Mouse (Mus musculus): ENCODE measurements around the gene Espnl. TPM values are rescaled to one million over a fixed set of nuclear protein-coding genes. Genes with fewer than 3 reads are reported as not detected.

Espnl gene
- 0.40 and 0.55 TPM in 2 replicates for polyA plus RNA-seq (2012)

DNA sequence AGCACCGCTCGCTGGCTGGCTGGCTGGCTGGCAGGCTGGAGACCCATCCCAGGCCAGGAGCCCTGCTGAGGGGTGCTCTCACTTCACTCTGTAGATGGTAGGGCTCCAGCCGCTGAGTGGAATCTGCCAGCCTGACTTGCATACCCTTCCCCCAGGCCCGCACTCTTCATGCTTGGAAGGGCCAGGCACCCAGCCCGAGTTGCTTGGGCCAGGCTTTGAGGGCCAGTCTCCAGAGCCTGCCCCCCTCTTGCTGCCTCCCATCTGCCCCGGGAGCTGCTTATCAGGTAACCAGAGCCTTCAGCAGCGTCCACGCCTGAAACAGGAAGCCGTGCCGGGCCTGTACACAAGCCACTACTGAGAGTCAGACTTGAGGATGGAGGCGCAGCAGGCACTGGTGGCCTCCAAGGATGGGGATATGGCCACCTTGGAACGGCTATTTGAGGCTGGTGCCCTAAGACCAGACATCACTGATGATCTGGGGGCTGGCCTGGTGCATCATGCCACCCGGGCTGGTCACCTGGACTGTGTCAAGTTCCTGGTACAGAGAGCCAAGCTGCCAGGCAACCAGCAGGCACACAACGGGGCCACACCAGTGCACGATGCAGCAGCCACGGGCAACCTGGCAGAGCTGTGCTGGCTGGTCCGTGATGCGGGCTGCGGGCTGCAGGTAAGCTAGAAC lies at the start of gene Espnl:
TSS of gene Espnl (plus strand) at position 316 of the 679 bp plus-strand sequence.

DNA sequence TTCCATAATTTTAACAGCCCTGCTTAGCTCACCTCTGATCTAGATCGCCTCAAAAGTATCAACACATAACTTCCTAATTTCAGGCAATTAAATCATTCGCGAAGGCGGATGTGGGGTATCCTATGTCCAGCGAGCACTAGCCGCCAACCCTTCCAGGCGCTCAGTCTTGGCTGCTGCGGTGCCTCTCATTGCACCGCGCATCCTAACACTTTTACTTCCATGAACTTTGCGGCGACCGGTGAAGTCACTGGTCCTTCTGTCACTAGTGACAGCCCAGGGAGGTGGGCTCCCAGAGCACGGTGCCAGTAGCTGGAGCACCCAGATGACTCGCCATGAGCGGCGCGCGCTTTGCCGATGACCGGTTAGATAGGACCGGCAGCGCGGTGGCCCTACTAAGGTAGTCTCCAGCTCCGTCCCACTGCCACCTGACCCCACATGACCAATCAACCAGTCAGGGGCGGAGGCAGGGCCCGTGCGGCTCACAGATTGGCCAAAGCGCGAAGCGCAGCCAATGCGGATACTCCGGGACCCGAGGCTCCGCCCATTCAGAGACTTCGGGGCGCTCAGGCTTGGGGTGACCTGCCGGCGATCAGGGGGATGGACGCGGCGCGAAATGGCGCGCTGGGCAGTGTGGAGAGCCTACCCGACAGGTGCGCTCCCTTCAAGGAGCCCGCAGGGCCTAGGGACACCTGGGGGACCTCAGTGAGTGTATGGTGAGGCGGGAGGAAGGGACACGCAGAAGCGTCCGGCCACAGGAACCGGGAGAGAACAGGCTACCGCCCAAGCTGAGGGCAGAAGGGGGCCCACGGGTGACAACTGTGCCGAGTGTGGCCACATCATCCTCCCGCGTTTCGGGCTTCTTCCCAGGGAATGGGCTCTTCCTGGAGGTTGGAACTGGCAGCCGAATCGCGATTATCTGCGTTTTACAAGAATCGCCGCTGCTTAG lies 23.8 kb upstream of the Espnl start, which contains the start of gene Scly:
TSS of gene Scly (plus strand) at position 540 of the 946 bp plus-strand sequence.

DNA sequence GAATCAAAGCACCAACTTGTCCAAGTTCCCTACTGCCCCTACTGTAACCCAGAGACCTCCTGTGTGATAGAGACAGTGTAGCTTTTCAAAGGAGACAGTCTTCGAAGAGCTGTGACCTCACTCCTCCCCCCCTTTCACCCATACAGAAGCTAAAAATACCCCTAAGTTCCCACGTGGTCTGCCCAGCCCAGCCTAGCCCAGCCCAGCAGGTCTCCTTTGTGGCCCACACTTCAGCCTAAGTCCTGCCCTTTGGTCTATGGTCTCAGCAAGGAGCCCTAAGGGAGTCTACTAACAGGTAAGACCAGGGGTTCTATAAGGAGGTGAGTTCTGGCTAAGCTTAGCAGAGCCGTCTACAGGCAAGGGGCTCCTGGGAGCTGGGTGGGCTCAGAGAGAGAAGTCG lies 29.0 kb downstream of the Espnl start, which contains the start of gene Klhl30:
TSS of gene Klhl30 (plus strand) at position 176 of the 400 bp plus-strand sequence.

DNA sequence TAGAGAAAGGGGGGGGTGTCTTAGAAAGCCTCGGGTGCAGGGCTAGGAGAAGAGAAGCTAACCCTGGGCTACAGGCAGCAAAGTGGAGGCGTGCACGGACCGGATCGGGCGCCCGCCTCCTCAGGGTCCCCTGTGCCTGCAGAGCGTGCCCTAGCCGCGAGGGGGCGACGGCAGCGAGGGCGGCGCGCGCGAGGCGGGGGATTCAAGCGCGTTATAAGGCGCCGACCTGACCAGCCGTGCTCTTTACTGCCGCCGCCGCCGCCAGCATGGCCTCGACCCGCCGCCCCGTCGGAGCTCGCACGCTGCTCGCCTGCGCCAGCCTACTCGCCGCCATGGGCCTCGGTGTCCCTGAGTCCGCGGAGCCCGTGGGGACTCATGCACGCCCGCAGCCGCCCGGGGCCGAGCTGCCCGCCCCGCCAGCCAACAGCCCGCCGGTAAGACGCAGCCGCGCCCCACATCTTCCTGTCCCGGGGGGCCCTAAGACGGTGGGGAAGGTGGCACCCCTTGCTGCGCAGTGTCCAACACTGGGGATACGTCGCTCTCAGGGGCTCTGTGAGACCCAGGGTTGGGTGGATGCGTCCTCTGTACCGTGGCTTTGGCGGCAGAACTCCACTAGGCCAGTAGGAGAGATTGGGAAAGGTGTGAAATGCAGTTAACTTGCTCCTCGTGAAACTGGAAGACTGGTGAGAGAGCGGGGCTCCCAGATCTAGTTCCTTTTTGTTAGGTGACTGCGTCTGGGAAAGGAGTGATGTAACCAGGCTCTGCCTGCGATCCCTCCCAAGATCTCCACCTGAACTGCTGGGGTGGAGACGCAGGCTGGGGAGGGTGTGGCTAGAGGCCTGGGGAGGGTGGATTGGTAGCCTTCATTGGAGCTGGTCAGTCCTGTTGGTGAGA lies 44.6 kb downstream of the Espnl start, which contains the start of gene Erfe:
TSS of gene Erfe (plus strand) at position 216 of the 894 bp plus-strand sequence.

Other genes with a start within 250 kb of the Espnl start
- 0.06 and 0.10 TPM in 2 replicates for gene Rbm44, start 177.0 kb upstream of the Espnl start, polyA plus RNA-seq (2012)
- gene Ramp1, start 142.3 kb upstream of the Espnl start, polyA plus RNA-seq (2012), result 239 and 288 TPM in 2 replicates
- 17.9 and 18.6 TPM in 2 replicates for gene Ube2f, start 71.8 kb upstream of the Espnl start, polyA plus RNA-seq (2012)
- 31.4 and 32.7 TPM in 2 replicates for gene Scly, start 23.7 kb upstream of the Espnl start, polyA plus RNA-seq (2012)
- gene Klhl30, start 28.9 kb downstream of the Espnl start, polyA plus RNA-seq (2012), result 0.03 and 0.13 TPM in 2 replicates
- gene Erfe, start 44.4 kb downstream of the Espnl start, polyA plus RNA-seq (2012), result 0.57 and 0.86 TPM in 2 replicates
- 62.2 and 78.0 TPM in 2 replicates for gene Ilkap, start 76.7 kb downstream of the Espnl start, polyA plus RNA-seq (2012)
- gene Hes6, start 92.0 kb downstream of the Espnl start, polyA plus RNA-seq (2012), result 105 and 109 TPM in 2 replicates
- 12.3 and 25.1 TPM in 2 replicates for gene Per2, start 137.2 kb downstream of the Espnl start, polyA plus RNA-seq (2012)
- gene Traf3ip1, start 172.6 kb downstream of the Espnl start, polyA plus RNA-seq (2012), result 5.0 and 7.9 TPM in 2 replicates
- gene Asb1, start 218.5 kb downstream of the Espnl start, polyA plus RNA-seq (2012), result 9.8 and 15.8 TPM in 2 replicates

All from megakaryocyte-erythroid progenitor cell, adult 5 weeks (primary cell).